Mouse (Mus musculus): ENCODE results near the gene Slc1a1. TPM values are rescaled to one million over a fixed set of nuclear protein-coding genes. Genes with fewer than 3 reads are reported as not detected.

The Slc1a1 gene
- polyA plus RNA-seq, 1 experiment from 2014 or later = 0.79 TPM

DNA sequence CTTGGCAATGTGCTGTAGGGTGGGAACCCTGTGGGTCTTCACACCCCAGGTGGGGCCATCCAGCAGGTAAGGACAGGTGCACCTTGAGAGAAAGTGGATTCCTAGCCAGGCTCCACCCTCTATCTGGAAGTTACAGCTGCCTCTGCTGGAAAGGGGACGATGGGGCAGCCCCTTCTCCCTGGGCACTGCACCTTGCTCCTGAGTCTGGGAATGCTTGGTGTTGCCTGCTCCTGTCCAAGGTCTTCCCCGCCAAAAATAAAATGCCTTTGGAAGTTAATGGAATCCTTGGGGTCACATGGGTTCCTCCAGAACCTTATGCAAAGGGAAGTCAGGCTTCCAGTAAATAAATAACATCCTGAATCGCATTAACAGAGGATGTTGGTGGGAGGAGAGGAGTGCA is 1.3 kb downstream of the Slc1a1 start:
- Histone ChIP-seq H3K4me3 (ENCODE audit: low read depth, low read length) (no peak overlapping the region), H3K4me1 (ENCODE audit: control insufficient read depth, insufficient read depth, low read length) (no peaks in the 10 kb centered on the region; the same call in none of the 2 replicates), H3K27ac (replicated peaks; ENCODE audit: low read depth, low read length) (no peak overlapping the region), H3K36me3 (replicated peaks; ENCODE audit: control insufficient read depth, insufficient read depth, low read depth, low read length) (no peaks in the 10 kb centered on the region), H3K9me3 (replicated peaks; ENCODE audit: control insufficient read depth, low read length) (no peaks in the 10 kb centered on the region), H3K27me3 (ENCODE audit: control insufficient read depth, insufficient read depth, low read length) (peaks cover 24% of the 10 kb centered on the region), H3K4me2 (ENCODE audit: low read depth, low read length) (no peak overlapping the region), H3K9ac (replicated peaks; ENCODE audit: low read length) (no peak overlapping the region)
- DNase-seq (ENCODE audit: low spot score) (no peak), ATAC-seq (replicated peaks; ENCODE audit: insufficient number of reproducible peaks, low FRiP score, low TSS enrichment, low read depth) (no peak)
- 59% methylated on average over 3 of the region's 3 CpGs for WGBS

DNA sequence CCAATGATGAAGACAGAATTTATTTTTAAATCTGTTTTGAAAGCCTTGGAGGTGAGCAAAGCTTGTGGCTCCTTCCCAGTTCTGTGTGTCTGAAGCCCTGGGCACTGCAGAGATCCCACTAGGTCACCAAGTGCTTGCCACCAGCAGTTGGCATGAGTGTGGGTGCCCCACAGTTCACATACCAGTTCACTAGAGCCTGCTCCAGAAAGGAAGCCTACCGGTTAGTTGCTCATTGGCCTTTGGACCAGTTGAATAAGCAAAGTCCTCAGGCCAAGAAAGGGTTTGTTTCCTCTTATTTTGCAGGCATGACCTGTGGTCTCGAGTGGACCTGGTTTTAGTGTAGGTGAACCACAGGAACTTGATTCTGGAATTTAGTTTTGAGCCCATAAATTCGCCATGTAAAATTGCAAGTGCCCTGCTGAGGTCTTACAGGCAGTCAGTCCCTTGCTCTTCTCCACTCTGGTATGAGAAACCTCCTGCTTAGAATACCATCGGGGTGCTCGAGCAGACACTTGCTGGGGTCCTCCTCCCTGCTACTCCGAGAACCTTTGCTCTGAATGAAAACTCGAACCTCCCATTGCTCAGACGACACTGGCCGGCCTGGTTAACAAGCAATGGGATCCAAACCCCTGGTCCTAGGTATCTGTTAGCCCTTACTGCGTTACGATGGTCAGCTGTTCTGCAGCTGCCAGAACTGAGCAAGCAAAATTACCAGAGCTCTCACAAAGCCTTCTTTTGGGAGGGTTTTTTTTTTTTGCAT is 2.0 kb downstream of the Slc1a1 start:
- Histone ChIP-seq H3K4me2 (ENCODE audit: low read depth, low read length) (no peak overlapping the region), H3K36me3 (replicated peaks; ENCODE audit: control insufficient read depth, insufficient read depth, low read depth, low read length) (no peaks in the 10 kb centered on the region), H3K9me3 (replicated peaks; ENCODE audit: control insufficient read depth, low read length) (no peaks in the 10 kb centered on the region), H3K9ac (replicated peaks; ENCODE audit: low read length) (no peak overlapping the region), H3K27ac (replicated peaks; ENCODE audit: low read depth, low read length) (no peak overlapping the region), H3K27me3 (ENCODE audit: control insufficient read depth, insufficient read depth, low read length) (peaks cover 24% of the 10 kb centered on the region), H3K4me1 (ENCODE audit: control insufficient read depth, insufficient read depth, low read length) (no peaks in the 10 kb centered on the region; the same call in none of the 2 replicates), H3K4me3 (ENCODE audit: low read depth, low read length) (no peak overlapping the region)
- no peak for DNase-seq (ENCODE audit: low spot score)
- no peak for ATAC-seq (replicated peaks; ENCODE audit: insufficient number of reproducible peaks, low FRiP score, low TSS enrichment, low read depth)
- 71% methylated on average over 11 of the region's 11 CpGs for WGBS

DNA sequence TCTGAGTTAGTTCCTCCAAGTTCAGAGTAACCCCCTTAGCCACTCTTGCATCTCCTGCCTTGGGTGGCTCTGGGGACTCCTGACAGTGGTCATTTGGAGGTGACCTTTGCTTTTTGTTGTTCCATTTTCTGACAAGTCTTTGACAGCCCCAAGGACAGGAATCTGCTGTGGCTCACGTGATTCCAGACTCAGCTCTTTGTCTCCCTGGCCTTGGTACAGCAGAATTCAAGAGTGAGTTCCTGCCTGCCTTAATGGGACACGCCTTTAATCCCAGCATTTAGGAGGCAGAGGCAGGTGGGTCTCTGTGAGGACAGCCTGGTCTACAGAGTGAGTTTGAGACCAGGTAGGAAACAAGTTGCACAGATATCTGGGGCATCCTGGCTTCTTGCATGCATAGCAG is 3.9 kb downstream of the Slc1a1 start:
- DNase-seq (ENCODE audit: low spot score) (no peak), ATAC-seq (replicated peaks; ENCODE audit: insufficient number of reproducible peaks, low FRiP score, low TSS enrichment, low read depth) (no peak)
- Histone ChIP-seq H3K4me1 (ENCODE audit: control insufficient read depth, insufficient read depth, low read length) (no peaks in the 10 kb centered on the region; the same call in none of the 2 replicates), H3K9me3 (replicated peaks; ENCODE audit: control insufficient read depth, low read length) (no peaks in the 10 kb centered on the region), H3K4me3 (ENCODE audit: low read depth, low read length) (no peak overlapping the region), H3K27me3 (ENCODE audit: control insufficient read depth, insufficient read depth, low read length) (peaks cover 20% of the 10 kb centered on the region), H3K4me2 (ENCODE audit: low read depth, low read length) (no peak overlapping the region), H3K9ac (replicated peaks; ENCODE audit: low read length) (no peak overlapping the region), H3K27ac (replicated peaks; ENCODE audit: low read depth, low read length) (no peak overlapping the region), H3K36me3 (replicated peaks; ENCODE audit: control insufficient read depth, insufficient read depth, low read depth, low read length) (no peaks in the 10 kb centered on the region)
- WGBS = 62% methylated on average over 2 of the region's 2 CpGs

DNA sequence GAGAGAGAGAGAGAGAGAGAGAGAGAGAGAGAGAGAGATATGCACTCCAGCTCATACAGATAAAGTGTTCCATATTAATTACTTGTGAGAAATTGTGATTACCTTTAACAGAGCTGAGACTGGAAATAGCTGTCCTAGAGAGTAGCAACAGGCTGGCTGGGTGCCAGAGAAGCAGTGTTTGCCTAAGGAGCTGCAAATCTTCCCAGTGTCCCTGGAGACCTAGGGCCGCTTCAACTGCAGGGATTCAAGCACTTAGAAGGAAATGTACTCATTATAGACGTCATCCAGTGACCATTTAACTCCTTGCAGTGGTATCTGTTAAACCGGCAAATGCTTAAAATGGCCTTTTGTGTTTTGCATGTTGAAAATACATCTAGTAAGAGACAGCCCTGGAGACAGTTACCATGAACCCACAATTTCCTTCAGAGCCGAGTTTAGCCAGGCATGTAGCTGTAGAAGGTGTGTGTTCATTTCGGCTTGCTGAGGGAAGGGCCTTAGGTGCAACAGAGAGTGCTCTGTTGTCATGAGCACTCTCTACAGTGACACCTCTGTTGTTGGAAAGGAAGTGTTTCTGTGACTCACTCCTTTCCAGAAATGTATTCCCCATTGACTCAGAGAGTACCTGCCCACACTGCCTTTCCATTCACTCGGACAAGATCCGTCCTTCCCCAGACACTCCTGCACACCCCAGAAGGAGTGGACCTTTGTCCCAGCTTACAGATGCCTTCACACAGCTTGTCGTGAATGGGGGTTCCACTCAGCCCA is 10.3 kb downstream of the Slc1a1 start:
- no peak overlapping the region for H3K4me2 ChIP-seq (ENCODE audit: low read depth, low read length)
- no peaks in the 10 kb centered on the region for H3K4me1 ChIP-seq (ENCODE audit: control insufficient read depth, insufficient read depth, low read length)

DNA sequence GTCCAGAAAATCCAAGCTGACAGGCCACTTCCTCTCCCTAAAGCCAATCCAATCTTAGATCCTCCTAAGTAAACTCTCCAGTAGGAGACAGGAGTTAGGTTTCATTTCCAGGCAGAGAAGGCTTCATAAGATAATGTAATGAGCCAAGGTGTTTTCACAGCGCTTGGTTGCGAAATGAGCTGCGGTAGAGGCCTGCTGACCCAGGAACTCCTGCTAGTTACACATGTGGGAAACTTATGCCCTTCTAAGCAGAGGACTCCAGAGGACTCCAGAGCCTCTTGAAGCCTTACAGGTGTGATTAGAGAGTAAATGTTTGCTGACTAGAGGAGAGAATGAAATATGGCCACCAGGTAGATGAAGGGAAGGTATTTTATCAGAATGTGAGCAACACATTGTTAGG is 15.7 kb downstream of the Slc1a1 start:
- no peaks in the 10 kb centered on the region for H3K36me3 ChIP-seq (replicated peaks; ENCODE audit: control insufficient read depth, insufficient read depth, low read depth, low read length)
- no peaks in the 10 kb centered on the region for H3K9me3 ChIP-seq (replicated peaks; ENCODE audit: control insufficient read depth, low read length)
- no peak overlapping the region for H3K9ac ChIP-seq (replicated peaks; ENCODE audit: low read length)
- H3K4me1 ChIP-seq (ENCODE audit: control insufficient read depth, insufficient read depth, low read length) = no peaks in the 10 kb centered on the region
- no peak overlapping the region for H3K27ac ChIP-seq (replicated peaks; ENCODE audit: low read depth, low read length)
- H3K27me3 ChIP-seq (ENCODE audit: control insufficient read depth, insufficient read depth, low read length) = no peaks in the 10 kb centered on the region
- no peak overlapping the region for H3K4me3 ChIP-seq (ENCODE audit: low read depth, low read length)
- ATAC-seq (replicated peaks; ENCODE audit: insufficient number of reproducible peaks, low FRiP score, low TSS enrichment, low read depth) = no peak
- H3K4me2 ChIP-seq (ENCODE audit: low read depth, low read length) = no peak overlapping the region
- 80% methylated on average over 3 of the region's 3 CpGs for WGBS
- DNase-seq (ENCODE audit: low spot score) = no peak

More for the DNA sequence above, 10.3 kb downstream of the Slc1a1 start:
- Histone ChIP-seq H3K4me3 (ENCODE audit: low read depth, low read length) (no peak overlapping the region), H3K36me3 (replicated peaks; ENCODE audit: control insufficient read depth, insufficient read depth, low read depth, low read length) (no peaks in the 10 kb centered on the region), H3K9ac (replicated peaks; ENCODE audit: low read length) (no peak overlapping the region), H3K9me3 (replicated peaks; ENCODE audit: control insufficient read depth, low read length) (no peaks in the 10 kb centered on the region), H3K27ac (replicated peaks; ENCODE audit: low read depth, low read length) (no peak overlapping the region), H3K27me3 (ENCODE audit: control insufficient read depth, insufficient read depth, low read length) (no peaks in the 10 kb centered on the region)
- ATAC-seq (replicated peaks; ENCODE audit: insufficient number of reproducible peaks, low FRiP score, low TSS enrichment, low read depth) (no peak), DNase-seq (ENCODE audit: low spot score) (no peak)
- WGBS = 66% methylated on average over 8 of the region's 8 CpGs

DNA sequence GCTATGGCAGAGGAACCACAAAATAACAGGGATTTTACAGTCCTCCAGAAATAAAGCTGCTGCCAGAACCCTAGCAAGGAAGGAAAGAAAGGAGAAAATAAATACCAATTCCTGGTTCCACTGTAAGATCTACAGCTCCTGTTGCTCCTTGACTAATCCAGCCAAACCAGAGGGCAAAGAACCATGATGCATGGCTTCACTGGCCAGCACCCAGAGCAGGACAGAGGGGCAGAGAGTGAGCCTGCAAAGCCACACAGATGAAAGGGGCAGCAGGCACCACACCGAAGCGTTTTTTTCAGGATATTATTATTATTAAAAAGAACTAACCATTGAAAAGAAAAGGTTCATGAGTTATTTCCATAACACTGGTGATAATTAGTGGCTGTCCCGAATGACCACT is 17.2 kb downstream of the Slc1a1 start:
- no peak overlapping the region for H3K4me3 ChIP-seq (ENCODE audit: low read depth, low read length)

DNA sequence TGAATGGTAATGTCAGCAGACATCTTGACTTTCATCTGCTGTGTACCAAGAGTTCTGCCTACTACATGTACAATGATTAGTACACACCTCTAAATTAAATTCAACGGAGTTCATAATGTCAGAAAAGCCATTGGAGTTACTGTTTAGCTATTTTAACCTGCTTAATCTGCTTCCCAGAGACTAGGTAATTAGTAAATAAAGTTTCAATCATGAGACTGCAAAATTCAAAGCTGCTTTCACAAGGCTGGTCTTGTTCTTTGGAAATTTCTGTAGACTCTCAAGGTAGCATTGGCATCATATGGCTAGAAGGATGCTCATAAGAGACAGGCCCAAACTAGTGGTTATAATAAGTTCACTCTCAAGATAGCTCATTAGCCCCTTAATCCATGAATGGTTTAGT is 20.0 kb downstream of the Slc1a1 start:
- Histone ChIP-seq H3K4me1 (ENCODE audit: control insufficient read depth, insufficient read depth, low read length) (no peaks in the 10 kb centered on the region), H3K27ac (replicated peaks; ENCODE audit: low read depth, low read length) (no peak overlapping the region), H3K9me3 (replicated peaks; ENCODE audit: control insufficient read depth, low read length) (no peaks in the 10 kb centered on the region), H3K9ac (replicated peaks; ENCODE audit: low read length) (no peak overlapping the region), H3K4me2 (ENCODE audit: low read depth, low read length) (no peak overlapping the region), H3K27me3 (ENCODE audit: control insufficient read depth, insufficient read depth, low read length) (no peaks in the 10 kb centered on the region), H3K4me3 (ENCODE audit: low read depth, low read length) (no peak overlapping the region), H3K36me3 (replicated peaks; ENCODE audit: control insufficient read depth, insufficient read depth, low read depth, low read length) (no peaks in the 10 kb centered on the region)
- DNase-seq (ENCODE audit: low spot score) (no peak), ATAC-seq (replicated peaks; ENCODE audit: insufficient number of reproducible peaks, low FRiP score, low TSS enrichment, low read depth) (no peak)
- WGBS = 83% methylated on average over 1 of the region's 1 CpGs

More for the DNA sequence above, 17.2 kb downstream of the Slc1a1 start:
- Histone ChIP-seq H3K27ac (replicated peaks; ENCODE audit: low read depth, low read length) (no peak overlapping the region), H3K36me3 (replicated peaks; ENCODE audit: control insufficient read depth, insufficient read depth, low read depth, low read length) (no peaks in the 10 kb centered on the region), H3K27me3 (ENCODE audit: control insufficient read depth, insufficient read depth, low read length) (no peaks in the 10 kb centered on the region), H3K9ac (replicated peaks; ENCODE audit: low read length) (no peak overlapping the region), H3K9me3 (replicated peaks; ENCODE audit: control insufficient read depth, low read length) (no peaks in the 10 kb centered on the region), H3K4me2 (ENCODE audit: low read depth, low read length) (no peak overlapping the region), H3K4me1 (ENCODE audit: control insufficient read depth, insufficient read depth, low read length) (no peaks in the 10 kb centered on the region)
- 85% methylated on average over 3 of the region's 3 CpGs for WGBS
- ATAC-seq (replicated peaks; ENCODE audit: insufficient number of reproducible peaks, low FRiP score, low TSS enrichment, low read depth) (no peak), DNase-seq (ENCODE audit: low spot score) (no peak)

DNA sequence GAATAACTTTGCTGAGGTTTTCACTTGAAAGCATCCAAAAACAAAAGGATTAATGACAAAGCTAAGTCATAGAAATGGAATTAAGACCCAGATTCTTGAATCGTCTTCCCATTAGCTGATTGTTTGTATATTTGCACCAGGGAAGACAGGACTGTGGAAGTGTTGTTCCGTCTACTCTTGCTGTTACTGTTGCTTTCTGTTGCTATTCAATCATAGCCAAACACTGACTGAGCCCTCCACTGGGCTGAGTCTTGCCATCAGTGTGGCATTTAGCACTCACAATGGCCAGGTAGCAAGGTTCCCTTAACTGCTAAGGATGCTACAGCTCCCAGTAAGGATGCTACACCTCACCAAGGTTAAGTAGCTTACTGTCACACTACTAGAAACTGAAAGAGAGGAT is 25.4 kb downstream of the Slc1a1 start:
- H3K36me3 ChIP-seq (replicated peaks; ENCODE audit: control insufficient read depth, insufficient read depth, low read depth, low read length) = no peaks in the 10 kb centered on the region
- WGBS = 91% methylated on average over 2 of the region's 2 CpGs
- ATAC-seq (replicated peaks; ENCODE audit: insufficient number of reproducible peaks, low FRiP score, low TSS enrichment, low read depth) (no peak), DNase-seq (ENCODE audit: low spot score) (no peak)
- no peak overlapping the region for H3K4me3 ChIP-seq (ENCODE audit: low read depth, low read length)
- H3K9me3 ChIP-seq (replicated peaks; ENCODE audit: control insufficient read depth, low read length) = no peaks in the 10 kb centered on the region
- H3K9ac ChIP-seq (replicated peaks; ENCODE audit: low read length) = no peak overlapping the region
- no peaks in the 10 kb centered on the region for H3K4me1 ChIP-seq (ENCODE audit: control insufficient read depth, insufficient read depth, low read length)
- H3K4me2 ChIP-seq (ENCODE audit: low read depth, low read length) = no peak overlapping the region
- H3K27ac ChIP-seq (replicated peaks; ENCODE audit: low read depth, low read length) = no peak overlapping the region
- no peaks in the 10 kb centered on the region for H3K27me3 ChIP-seq (ENCODE audit: control insufficient read depth, insufficient read depth, low read length)
